Mouse (Mus musculus): ENCODE measurements around the gene C87436. TPM values are rescaled to one million over a fixed set of nuclear protein-coding genes. Genes with fewer than 3 reads are reported as not detected.
A peak's percentile ranks its signal among the peaks of the same experiment; 100 is the strongest.
"Not testable (repeated sequence)": the region's sequence is repeated elsewhere in the genome, so short reads cannot be mapped to it uniquely, and the experiment has no call there.

C87436 gene
- polyA plus RNA-seq, 1 experiment = 16.6 TPM

GRCm38 (mm10) chr6:86489945-86490344 is 51.8 kb downstream of the C87436 start:
- Histone ChIP-seq H3K4me1 (ENCODE audit: control insufficient read depth, insufficient read depth, low read length) (peaks cover 40% of the 10 kb centered on the region), H3K27ac (ENCODE audit: insufficient read depth, low read depth, low read length) (no peak overlapping the region), H3K4me3 (ENCODE audit: insufficient read depth, low read length) (no peak overlapping the region)
- TF ChIP-seq CTCF (IDR thresholded peaks at IDR 0.05; ENCODE audit: low read depth, low read length) (no peak), POLR2A (IDR thresholded peaks at IDR 0.05; ENCODE audit: borderline replicate concordance, low read depth, low read length) (no peak)

- not testable (repeated sequence) for H3K4me3 ChIP-seq (ENCODE audit: insufficient read depth, low read length); H3K27ac ChIP-seq (ENCODE audit: insufficient read depth, low read depth, low read length)
- peaks cover 40% of the 10 kb centered on the region for H3K4me1 ChIP-seq (ENCODE audit: control insufficient read depth, insufficient read depth, low read length)
Observed at GRCm38 (mm10) chr6:86490413-86490812, 52.2 kb downstream of the C87436 start.

- peak overlapping the region; percentile 30 for H3K4me3 ChIP-seq (ENCODE audit: insufficient read depth, low read length)
- no peak for TF ChIP-seq CTCF (IDR thresholded peaks at IDR 0.05; ENCODE audit: low read depth, low read length)
- no peak for TF ChIP-seq POLR2A (IDR thresholded peaks at IDR 0.05; ENCODE audit: borderline replicate concordance, low read depth, low read length)
- H3K4me1 ChIP-seq (ENCODE audit: control insufficient read depth, insufficient read depth, low read length) = peaks cover 30% of the 10 kb centered on the region
- peak overlapping the region; percentile 91 for H3K27ac ChIP-seq (ENCODE audit: insufficient read depth, low read depth, low read length)
Observed at GRCm38 (mm10) chr6:86493469-86494263, 55.5 kb downstream of the C87436 start.

GRCm38 (mm10) chr6:86494767-86495166 is 56.6 kb downstream of the C87436 start:
- no peak for TF ChIP-seq CTCF (IDR thresholded peaks at IDR 0.05; ENCODE audit: low read depth, low read length)
- TF ChIP-seq POLR2A (IDR thresholded peaks at IDR 0.05; ENCODE audit: borderline replicate concordance, low read depth, low read length) = no peak
- Histone ChIP-seq H3K4me3 (ENCODE audit: insufficient read depth, low read length) (no peak overlapping the region), H3K4me1 (ENCODE audit: control insufficient read depth, insufficient read depth, low read length) (peaks cover 37% of the 10 kb centered on the region), H3K27ac (ENCODE audit: insufficient read depth, low read depth, low read length) (no peak overlapping the region)

GRCm38 (mm10) chr6:86495661-86496060 is 57.5 kb downstream of the C87436 start:
- H3K4me3 ChIP-seq (ENCODE audit: insufficient read depth, low read length) = no peak overlapping the region
- no peak for TF ChIP-seq POLR2A (IDR thresholded peaks at IDR 0.05; ENCODE audit: borderline replicate concordance, low read depth, low read length)
- no peak for TF ChIP-seq CTCF (IDR thresholded peaks at IDR 0.05; ENCODE audit: low read depth, low read length)
- peaks cover 35% of the 10 kb centered on the region for H3K4me1 ChIP-seq (ENCODE audit: control insufficient read depth, insufficient read depth, low read length)
- H3K27ac ChIP-seq (ENCODE audit: insufficient read depth, low read depth, low read length) = no peak overlapping the region

- H3K4me3 ChIP-seq (ENCODE audit: insufficient read depth, low read length) = no peak overlapping the region
- peaks cover 35% of the 10 kb centered on the region for H3K4me1 ChIP-seq (ENCODE audit: control insufficient read depth, insufficient read depth, low read length)
- no peak overlapping the region for H3K27ac ChIP-seq (ENCODE audit: insufficient read depth, low read depth, low read length)
- TF ChIP-seq CTCF (IDR thresholded peaks at IDR 0.05; ENCODE audit: low read depth, low read length) (no peak), POLR2A (IDR thresholded peaks at IDR 0.05; ENCODE audit: borderline replicate concordance, low read depth, low read length) (no peak)
Observed at GRCm38 (mm10) chr6:86496127-86496526, 58.0 kb downstream of the C87436 start.

GRCm38 (mm10) chr6:86496585-86496984 is 58.4 kb downstream of the C87436 start:
- H3K4me3 ChIP-seq (ENCODE audit: insufficient read depth, low read length) = no peak overlapping the region
- TF ChIP-seq CTCF (IDR thresholded peaks at IDR 0.05; ENCODE audit: low read depth, low read length) (no peak), POLR2A (IDR thresholded peaks at IDR 0.05; ENCODE audit: borderline replicate concordance, low read depth, low read length) (no peak)
- H3K27ac ChIP-seq (ENCODE audit: insufficient read depth, low read depth, low read length) = no peak overlapping the region
- H3K4me1 ChIP-seq (ENCODE audit: control insufficient read depth, insufficient read depth, low read length) = peaks cover 35% of the 10 kb centered on the region

GRCm38 (mm10) chr6:86497071-86497815 is 59.1 kb downstream of the C87436 start:
- H3K4me3 ChIP-seq (ENCODE audit: insufficient read depth, low read length) = no peak overlapping the region
- peaks cover 37% of the 10 kb centered on the region for H3K4me1 ChIP-seq (ENCODE audit: control insufficient read depth, insufficient read depth, low read length)
- no peak for TF ChIP-seq CTCF (IDR thresholded peaks at IDR 0.05; ENCODE audit: low read depth, low read length)
- TF ChIP-seq POLR2A (IDR thresholded peaks at IDR 0.05; ENCODE audit: borderline replicate concordance, low read depth, low read length) = no peak
- H3K27ac ChIP-seq (ENCODE audit: insufficient read depth, low read depth, low read length) = no peak overlapping the region

GRCm38 (mm10) chr6:86497942-86498732 is 60.0 kb downstream of the C87436 start:
- no peak overlapping the region for H3K4me3 ChIP-seq (ENCODE audit: insufficient read depth, low read length)
- peaks cover 40% of the 10 kb centered on the region for H3K4me1 ChIP-seq (ENCODE audit: control insufficient read depth, insufficient read depth, low read length)
- TF ChIP-seq CTCF (IDR thresholded peaks at IDR 0.05; ENCODE audit: low read depth, low read length) = no peak
- no peak for TF ChIP-seq POLR2A (IDR thresholded peaks at IDR 0.05; ENCODE audit: borderline replicate concordance, low read depth, low read length)
- no peak overlapping the region for H3K27ac ChIP-seq (ENCODE audit: insufficient read depth, low read depth, low read length)
